Mouse (Mus musculus): ENCODE measurements at regions not wholly inside any gene's neighbourhood (a gene's known extent, or its start where the extent isn't known, plus 50 kb on each side); places are given as distances from the start of the nearest gene placed in this dataset.

DNA sequence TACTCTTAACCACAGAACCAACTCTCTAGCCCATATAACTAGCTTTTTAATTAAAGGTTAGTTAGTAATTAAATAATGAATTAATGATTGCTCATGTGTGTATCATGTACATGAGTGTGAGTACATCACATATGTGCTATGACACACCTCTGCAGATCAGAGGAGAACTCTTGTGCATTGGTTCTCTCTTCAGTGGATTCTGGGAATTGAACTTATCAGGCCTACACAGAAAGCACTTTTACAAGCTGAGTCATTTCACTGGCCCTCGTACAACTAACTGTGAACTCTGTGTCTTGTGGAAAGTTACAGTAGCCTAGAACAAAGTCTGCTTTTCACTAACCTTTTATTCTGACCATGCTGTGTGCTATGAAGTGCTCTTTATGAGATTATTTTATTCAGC lies 79.5 kb upstream of the Tnr start:
- TF ChIP-seq CTCF (IDR thresholded peaks at IDR 0.05 in 2 of 3, conservative IDR thresholded peaks at IDR 0.05 in 1 of 3; ENCODE audit: control insufficient read depth in 1 of 3, insufficient read depth in 1 of 3, low read depth in 2 of 3, low read length in 3 of 3, poor library complexity in 1 of 3, severe bottlenecking in 1 of 3) (no peak), NRF1 (IDR thresholded peaks at IDR 0.05; ENCODE audit: insufficient read depth, low read depth, low read length, poor library complexity, severe bottlenecking) (no peak), GABPA (IDR thresholded peaks at IDR 0.05; ENCODE audit: low read depth, low read length) (no peak), ZMIZ1 (IDR thresholded peaks at IDR 0.05; ENCODE audit: low read depth, low read length) (no peak), E2F4 (IDR thresholded peaks at IDR 0.05; ENCODE audit: borderline replicate concordance, low read depth, low read length) (no peak), POLR2A (IDR thresholded peaks at IDR 0.05; ENCODE audit: control insufficient read depth in 1 of 2, insufficient read depth in 1 of 2, low read depth in 1 of 2, low read length in 2 of 2, poor library complexity in 1 of 2) (no peak), GATA1 (IDR thresholded peaks at IDR 0.05; ENCODE audit: low read depth, low read length) (no peak), ZC3H11A (IDR thresholded peaks at IDR 0.05; ENCODE audit: low read depth, low read length) (no peak), TCF12 (IDR thresholded peaks at IDR 0.05; ENCODE audit: low read depth, low read length) (no peak), MAFK (IDR thresholded peaks at IDR 0.05; ENCODE audit: borderline replicate concordance, low read depth, low read length) (no peak), UBTF (IDR thresholded peaks at IDR 0.05; ENCODE audit: borderline replicate concordance, insufficient read depth, low read depth, low read length) (no peak), POLR2AphosphoS2 (IDR thresholded peaks at IDR 0.05; ENCODE audit: low read length) (no peak)
